Mouse (Mus musculus): ENCODE measurements around the gene Riok1. TPM values are rescaled to one million over a fixed set of nuclear protein-coding genes. Genes with fewer than 3 reads are reported as not detected.
A peak's percentile ranks its signal among the peaks of the same experiment; 100 is the strongest.

The Riok1 gene
- polyA plus RNA-seq, 1 experiment from 2014 or later, result 40.0 TPM

- 71% methylated on average over 3 of the region's 3 CpGs for WGBS
- Histone ChIP-seq H3K9me3 (replicated peaks; ENCODE audit: low read length) (no peaks in the 10 kb centered on the region), H3K4me2 (ENCODE audit: low read length) (no peak overlapping the region), H3K9ac (ENCODE audit: low read depth, low read length) (no peak overlapping the region), H3K4me1 (replicated peaks; ENCODE audit: insufficient read depth, low read length) (no peaks in the 10 kb centered on the region), H3K36me3 (ENCODE audit: insufficient read depth, low read length) (no peaks in the 10 kb centered on the region), H3K27me3 (ENCODE audit: insufficient read depth, low read length) (no peaks in the 10 kb centered on the region), H3K27ac (no peak overlapping the region), H3K4me3 (replicated peaks; ENCODE audit: low read depth, low read length) (no peak overlapping the region)
- ATAC-seq (replicated peaks; ENCODE audit: low FRiP score, low read depth) (no peak), DNase-seq (ENCODE audit: low spot score) (no peak)
- no peak for TF ChIP-seq CTCF (IDR thresholded peaks at IDR 0.05; ENCODE audit: low read depth)
Measured at GRCm38 (mm10) chr13:38018791-38019190, 18.0 kb upstream of the Riok1 start.

GRCm38 (mm10) chr13:38025874-38026273, 10.9 kb upstream of the Riok1 start:
- no peak for ATAC-seq (replicated peaks; ENCODE audit: low FRiP score, low read depth)
- no peaks in the 10 kb centered on the region for H3K4me1 ChIP-seq (replicated peaks; ENCODE audit: insufficient read depth, low read length)
- no peak overlapping the region for H3K4me2 ChIP-seq (ENCODE audit: low read length)
- WGBS, result 45% methylated on average over 4 of the region's 4 CpGs
- DNase-seq (ENCODE audit: low spot score), result no peak
- H3K36me3 ChIP-seq (ENCODE audit: insufficient read depth, low read length), result no peaks in the 10 kb centered on the region
- H3K4me3 ChIP-seq (replicated peaks; ENCODE audit: low read depth, low read length), result no peak overlapping the region
- H3K9ac ChIP-seq (ENCODE audit: low read depth, low read length), result no peak overlapping the region
- H3K27me3 ChIP-seq (ENCODE audit: insufficient read depth, low read length), result no peaks in the 10 kb centered on the region
- H3K27ac ChIP-seq, result no peak overlapping the region
- peak; percentile 18; the same call in 1 of the 2 replicates for TF ChIP-seq CTCF (IDR thresholded peaks at IDR 0.05; ENCODE audit: low read depth)
- no peaks in the 10 kb centered on the region for H3K9me3 ChIP-seq (replicated peaks; ENCODE audit: low read length)

GRCm38 (mm10) chr13:38027618-38028248, 9.1 kb upstream of the Riok1 start:
- TF ChIP-seq CTCF (IDR thresholded peaks at IDR 0.05; ENCODE audit: low read depth), result no peak

GRCm38 (mm10) chr13:38028407-38028806, 8.4 kb upstream of the Riok1 start:
- no peaks in the 10 kb centered on the region for H3K36me3 ChIP-seq (ENCODE audit: insufficient read depth, low read length)
- no peaks in the 10 kb centered on the region for H3K27me3 ChIP-seq (ENCODE audit: insufficient read depth, low read length)
- TF ChIP-seq CTCF (IDR thresholded peaks at IDR 0.05; ENCODE audit: low read depth), result no peak
- no peaks in the 10 kb centered on the region for H3K9me3 ChIP-seq (replicated peaks; ENCODE audit: low read length)
- H3K4me3 ChIP-seq (replicated peaks; ENCODE audit: low read depth, low read length), result no peak overlapping the region
- no peak overlapping the region for H3K27ac ChIP-seq
- ATAC-seq (replicated peaks; ENCODE audit: low FRiP score, low read depth) (no peak), DNase-seq (ENCODE audit: low spot score) (no peak)
- no peaks in the 10 kb centered on the region for H3K4me1 ChIP-seq (replicated peaks; ENCODE audit: insufficient read depth, low read length)
- H3K4me2 ChIP-seq (ENCODE audit: low read length), result no peak overlapping the region
- no peak overlapping the region for H3K9ac ChIP-seq (ENCODE audit: low read depth, low read length)
- WGBS, result 82% methylated on average over 4 of the region's 4 CpGs

More at GRCm38 (mm10) chr13:38027618-38028248, 9.1 kb upstream of the Riok1 start:
- Histone ChIP-seq H3K4me1 (replicated peaks; ENCODE audit: insufficient read depth, low read length) (no peaks in the 10 kb centered on the region), H3K27me3 (ENCODE audit: insufficient read depth, low read length) (no peaks in the 10 kb centered on the region), H3K36me3 (ENCODE audit: insufficient read depth, low read length) (no peaks in the 10 kb centered on the region), H3K27ac (no peak overlapping the region), H3K9ac (ENCODE audit: low read depth, low read length) (no peak overlapping the region), H3K4me2 (ENCODE audit: low read length) (no peak overlapping the region), H3K9me3 (replicated peaks; ENCODE audit: low read length) (no peaks in the 10 kb centered on the region), H3K4me3 (replicated peaks; ENCODE audit: low read depth, low read length) (no peak overlapping the region)
- DNase-seq (ENCODE audit: low spot score) (no peak), ATAC-seq (replicated peaks; ENCODE audit: low FRiP score, low read depth) (no peak)
- WGBS, result 61% methylated on average over 6 of the region's 6 CpGs

DNA sequence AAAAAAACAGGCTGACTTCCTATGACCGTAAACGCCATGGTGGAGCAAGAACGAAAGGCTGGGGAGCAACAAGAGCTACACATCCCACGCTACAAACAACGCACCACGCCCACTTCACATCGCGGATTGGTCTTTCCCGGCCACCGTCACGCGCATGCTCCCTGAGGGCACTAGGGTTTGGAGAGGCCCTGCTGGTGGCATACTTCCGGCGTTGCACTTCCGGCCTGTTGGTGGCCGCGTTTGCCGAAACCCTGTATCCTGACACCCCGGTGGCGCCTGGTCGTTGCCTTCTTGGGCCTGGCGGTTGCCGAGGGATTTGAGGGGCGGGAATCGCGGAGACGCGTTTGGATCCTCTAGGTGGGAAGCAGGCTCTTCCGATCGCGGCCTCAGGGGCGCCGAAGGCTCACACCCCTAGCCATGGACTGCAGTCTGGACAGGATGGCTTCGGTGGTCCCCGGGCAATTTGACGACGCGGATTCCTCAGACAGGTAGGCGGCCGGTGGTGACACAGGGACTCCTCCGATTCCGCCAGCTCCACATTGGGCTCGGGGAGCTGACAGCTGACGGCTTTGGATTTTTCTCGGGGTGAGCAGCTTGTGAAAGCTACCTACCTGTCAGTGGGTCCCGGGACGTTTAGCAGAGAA, 371 bp downstream of the Riok1 start, which contains the start of gene Cage1:
Gene Cage1 (minus strand): TSS at position 26 of the 644 bp plus-strand sequence.
- peak; percentile 39 for TF ChIP-seq CTCF (IDR thresholded peaks at IDR 0.05; ENCODE audit: low read depth)
- peak; percentile 98 for DNase-seq (ENCODE audit: low spot score)
- peaks cover 11% of the 10 kb centered on the region; the same call in 1 of the 2 replicates for H3K36me3 ChIP-seq (ENCODE audit: insufficient read depth, low read length)
- peak within 1 kb of the TSS; percentile 69 for H3K4me3 ChIP-seq (replicated peaks; ENCODE audit: low read depth, low read length)
- peak within 1 kb of the TSS; percentile 74 for H3K9ac ChIP-seq (ENCODE audit: low read depth, low read length)
- under 1% methylated on average over 47 of the region's 47 CpGs for WGBS
- H3K4me2 ChIP-seq (ENCODE audit: low read length), result peak within 1 kb of the TSS; percentile 89
- no peaks in the 10 kb centered on the region for H3K9me3 ChIP-seq (replicated peaks; ENCODE audit: low read length)
- no peaks in the 10 kb centered on the region for H3K27me3 ChIP-seq (ENCODE audit: insufficient read depth, low read length)
- H3K27ac ChIP-seq, result peak within 1 kb of the TSS; percentile 84
- ATAC-seq (replicated peaks; ENCODE audit: low FRiP score, low read depth), result peak; percentile 92
- peaks cover 12% of the 10 kb centered on the region; the same call in 1 of the 2 replicates for H3K4me1 ChIP-seq (replicated peaks; ENCODE audit: insufficient read depth, low read length)

- TF ChIP-seq CTCF (IDR thresholded peaks at IDR 0.05; ENCODE audit: low read depth), result no peak
- Histone ChIP-seq H3K27ac (peak overlapping the region; percentile 84), H3K4me3 (replicated peaks; ENCODE audit: low read depth, low read length) (peak overlapping the region; percentile 69), H3K36me3 (ENCODE audit: insufficient read depth, low read length) (peaks cover 16% of the 10 kb centered on the region), H3K27me3 (ENCODE audit: insufficient read depth, low read length) (no peaks in the 10 kb centered on the region), H3K4me1 (replicated peaks; ENCODE audit: insufficient read depth, low read length) (peaks cover 12% of the 10 kb centered on the region; the same call in 1 of the 2 replicates), H3K9ac (ENCODE audit: low read depth, low read length) (peak overlapping the region; percentile 74), H3K9me3 (replicated peaks; ENCODE audit: low read length) (no peaks in the 10 kb centered on the region), H3K4me2 (ENCODE audit: low read length) (peak overlapping the region; percentile 89)
- peak; percentile 61 for DNase-seq (ENCODE audit: low spot score)
- WGBS, result 26% methylated on average over 12 of the region's 12 CpGs
- 0 out of 2 replicates have a peak, but pooled peaks have one; percentile 31 for ATAC-seq (replicated peaks; ENCODE audit: low FRiP score, low read depth)
Measured at GRCm38 (mm10) chr13:38037811-38038210, 1.0 kb downstream of the Riok1 start.
